Mouse (Mus musculus) myocyte (in vitro differentiated cells): Measurements from ENCODE around the gene Chil5. TPM values are rescaled to one million over a fixed set of nuclear protein-coding genes. Genes with fewer than 3 reads are reported as not detected.
"Not testable (repeated sequence)": the region's sequence is repeated elsewhere in the genome, so short reads cannot be mapped to it uniquely, and the experiment has no call there.

Source experiments
- H3K27me3 ChIP-seq: one replicate; pipeline ENCODE4 v1.6.1; 2011; ENCODE audit not compliant: control insufficient read depth, insufficient read depth, insufficient read length
- H3K36me3 ChIP-seq: one replicate; pipeline ENCODE4 v1.6.1; 2011; ENCODE audit not compliant: control insufficient read depth, insufficient read depth
- H3K4me2 ChIP-seq: one replicate; pipeline ENCODE4 v1.6.1; 2011; ENCODE audit warnings: low read depth, control low read depth
- H3K4me3 ChIP-seq: one replicate; pipeline ENCODE4 v1.5.1; 2011; ENCODE audit warnings: mild to moderate bottlenecking, control low read depth, moderate library complexity
- H3K79me2 ChIP-seq: one replicate; pipeline ENCODE4 v1.6.1; 2011; ENCODE audit not compliant: control insufficient read depth, insufficient read depth
- H3ac ChIP-seq: one replicate; pipeline ENCODE4 v1.6.1; 2011; ENCODE audit not compliant: control insufficient read depth, insufficient read length
- CEBPB ChIP-seq: IDR thresholded peaks from 2 replicates; pipeline ENCODE4 v1.6.1; 2011; ENCODE audit warnings: mild to moderate bottlenecking, moderate library complexity; ENCODE audit not compliant: poor library complexity, insufficient read depth, severe bottlenecking
- E2F4 ChIP-seq: IDR thresholded peaks from one replicate; pipeline ENCODE4 v1.6.1; 2011; ENCODE audit warnings: mild to moderate bottlenecking, control low read depth, moderate library complexity; ENCODE audit not compliant: insufficient read depth
- MAX ChIP-seq: IDR thresholded peaks from one replicate; pipeline ENCODE4 v1.6.1; 2011; ENCODE audit warnings: low read depth, mild to moderate bottlenecking, control low read depth
- MYOD1 ChIP-seq, 3 experiments: IDR thresholded peaks; one replicate each; pipeline ENCODE4 v1.6.1; 2011; ENCODE audit warnings: control low read depth in 2 of 3, low read depth in 2 of 3, mild to moderate bottlenecking in 2 of 3, moderate library complexity in 1 of 3; ENCODE audit not compliant: insufficient read length in 2 of 3, control insufficient read depth in 1 of 3
- MYOG ChIP-seq, 3 experiments: IDR thresholded peaks; one replicate each; pipeline ENCODE4 v1.6.1; 2011; ENCODE audit warnings: control low read depth in 2 of 3, low read depth in 2 of 3, mild to moderate bottlenecking in 2 of 3; ENCODE audit not compliant: insufficient read length in 2 of 3, control insufficient read depth in 1 of 3, insufficient read depth in 1 of 3
- POLR2A ChIP-seq: IDR thresholded peaks from one replicate; pipeline ENCODE4 v1.6.1; 2011; ENCODE audit warnings: low read depth, mild to moderate bottlenecking, control low read depth, moderate library complexity; ENCODE audit not compliant: insufficient read length
- POLR2AphosphoS2 ChIP-seq: IDR thresholded peaks from one replicate; pipeline ENCODE4 v1.6.1; 2011; ENCODE audit warnings: low read depth, control low read depth; ENCODE audit not compliant: insufficient read length
- REST ChIP-seq: IDR thresholded peaks from one replicate; pipeline ENCODE4 v1.6.1; 2011; ENCODE audit warnings: mild to moderate bottlenecking, control low read depth, moderate library complexity; ENCODE audit not compliant: insufficient read depth, insufficient read length
- SRF ChIP-seq: IDR thresholded peaks from one replicate; pipeline ENCODE4 v1.6.1; 2011; ENCODE audit warnings: low read depth; ENCODE audit not compliant: control insufficient read depth, insufficient read length
- TCF12 ChIP-seq: IDR thresholded peaks from one replicate; pipeline ENCODE4 v1.6.1; 2011; ENCODE audit warnings: mild to moderate bottlenecking, control low read depth; ENCODE audit not compliant: poor library complexity, insufficient read depth, severe bottlenecking
- TCF3 ChIP-seq: IDR thresholded peaks from one replicate; pipeline ENCODE4 v1.6.1; 2011; ENCODE audit warnings: low read depth, control low read depth; ENCODE audit not compliant: insufficient read length
- USF1 ChIP-seq: IDR thresholded peaks from one replicate; pipeline ENCODE4 v1.6.1; 2011; ENCODE audit warnings: low read depth, mild to moderate bottlenecking, control low read depth, moderate library complexity
- polyA plus RNA-seq: library from polyadenylated mRNA; unstranded; fragments of >200 nt; fragmentation: generic; extraction: Trizol; gene quantifications from one replicate; pipeline ENCODE4 v1.2.1, GENCODE M21; 2012; ENCODE audit warnings: missing spikeins

The Chil5 gene
- polyA plus RNA-seq, 1 experiment, result not detected

GRCm38 (mm10) chr3:106001416-106002370 lies 30.9 kb downstream of the Chil5 start:
- Histone ChIP-seq H3K4me2 (no peak overlapping the region), H3K27me3 (no peaks in the 10 kb centered on the region), H3K36me3 (no peaks in the 10 kb centered on the region), H3K79me2 (no peaks in the 10 kb centered on the region), H3K4me3 (no peak overlapping the region), H3ac (no peak overlapping the region)
- no peak for TF ChIP-seq SRF
- TF ChIP-seq E2F4, result no peak

DNA sequence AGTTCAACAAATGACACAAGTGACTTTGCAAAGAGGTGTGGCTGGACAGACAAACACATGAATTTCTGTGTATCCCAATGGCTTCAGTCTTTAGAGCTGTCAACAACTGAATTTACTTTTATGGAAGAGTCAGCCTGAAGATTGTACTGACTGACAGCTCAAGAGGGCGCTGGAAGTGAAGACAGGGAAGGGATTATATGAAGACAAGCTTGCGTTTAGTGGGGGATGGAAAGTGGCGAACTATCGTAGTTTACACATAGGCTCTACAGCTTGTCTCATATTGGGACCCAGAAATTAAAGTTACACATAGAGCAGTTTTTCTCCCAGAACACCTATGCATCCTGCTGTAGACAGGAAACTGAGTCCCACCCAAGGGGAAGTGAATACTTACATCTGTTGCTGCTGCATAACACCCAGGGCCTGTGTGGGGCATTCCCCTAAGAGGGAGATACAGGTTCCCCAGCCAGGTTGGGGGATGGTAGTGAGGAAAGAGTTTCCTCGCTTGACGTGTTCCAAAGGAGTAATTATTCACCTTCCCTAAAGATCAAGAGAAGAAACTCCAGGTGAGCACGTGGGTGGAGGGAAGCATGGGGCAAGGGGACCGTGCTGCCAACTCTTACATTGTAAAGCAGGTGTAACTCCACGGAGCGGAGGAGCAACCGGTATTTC lies 31.8 kb downstream of the Chil5 start:
- no peak overlapping the region for H3K4me2 ChIP-seq
- H3K4me3 ChIP-seq, result no peak overlapping the region
- H3K27me3 ChIP-seq, result no peaks in the 10 kb centered on the region
- no peaks in the 10 kb centered on the region for H3K36me3 ChIP-seq
- no peak overlapping the region for H3ac ChIP-seq
- H3K79me2 ChIP-seq, result no peaks in the 10 kb centered on the region
- no peak for TF ChIP-seq USF1
- TF ChIP-seq MYOG (IDR thresholded peaks at IDR 0.05; ENCODE audit: control insufficient read depth in 1 of 3, insufficient read depth in 1 of 3, insufficient read length in 2 of 3, low read depth in 2 of 3), result no peak
- no peak for TF ChIP-seq CEBPB
- no peak for TF ChIP-seq MAX
- TF ChIP-seq MYOD1 (IDR thresholded peaks at IDR 0.05; ENCODE audit: control insufficient read depth in 1 of 3, insufficient read length in 2 of 3, low read depth in 2 of 3), result no peak
- no peak for TF ChIP-seq TCF3
- TF ChIP-seq SRF, result no peak
- TF ChIP-seq REST, result no peak
- TF ChIP-seq TCF12, result no peak
- TF ChIP-seq POLR2A, result no peak
- no peak for TF ChIP-seq POLR2AphosphoS2
- no peak for TF ChIP-seq E2F4

DNA sequence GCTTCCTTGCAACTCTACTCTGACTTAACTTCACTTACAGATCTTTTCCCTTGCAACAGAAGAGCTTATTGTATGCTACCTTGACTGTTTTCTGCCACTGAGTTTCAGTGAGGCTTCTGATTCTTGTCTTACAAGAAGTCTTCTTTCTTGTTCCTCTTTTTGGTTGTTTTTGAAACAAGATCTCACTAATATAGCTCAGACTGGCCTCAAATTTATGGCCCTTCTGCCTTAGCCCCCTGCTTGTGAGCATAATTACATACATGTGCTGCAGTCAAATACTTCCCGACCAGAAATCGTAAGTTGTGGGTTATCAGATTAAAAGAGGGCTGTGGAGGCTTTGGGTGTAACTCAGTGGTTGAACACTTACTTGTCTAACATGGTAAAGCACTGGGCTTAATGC lies 37.9 kb downstream of the Chil5 start:
- Histone ChIP-seq H3K4me3 (no peak overlapping the region), H3K79me2 (no peaks in the 10 kb centered on the region), H3ac (no peak overlapping the region), H3K36me3 (no peaks in the 10 kb centered on the region), H3K4me2 (no peak overlapping the region), H3K27me3 (no peaks in the 10 kb centered on the region)
- TF ChIP-seq MYOD1 (IDR thresholded peaks at IDR 0.05; ENCODE audit: control insufficient read depth in 1 of 3, insufficient read length in 2 of 3, low read depth in 2 of 3), result no peak

GRCm38 (mm10) chr3:105991653-105992283 lies 40.8 kb downstream of the Chil5 start:
- Histone ChIP-seq H3K4me2 (no peak overlapping the region), H3K27me3 (no peaks in the 10 kb centered on the region), H3ac (no peak overlapping the region), H3K36me3 (no peaks in the 10 kb centered on the region), H3K4me3 (no peak overlapping the region), H3K79me2 (no peaks in the 10 kb centered on the region)
- TF ChIP-seq MYOD1 (IDR thresholded peaks at IDR 0.05; ENCODE audit: control insufficient read depth in 1 of 3, insufficient read length in 2 of 3, low read depth in 2 of 3) (no peak), POLR2AphosphoS2 (no peak), USF1 (no peak), MYOG (IDR thresholded peaks at IDR 0.05; ENCODE audit: control insufficient read depth in 1 of 3, insufficient read depth in 1 of 3, insufficient read length in 2 of 3, low read depth in 2 of 3) (no peak), MAX (no peak)

DNA sequence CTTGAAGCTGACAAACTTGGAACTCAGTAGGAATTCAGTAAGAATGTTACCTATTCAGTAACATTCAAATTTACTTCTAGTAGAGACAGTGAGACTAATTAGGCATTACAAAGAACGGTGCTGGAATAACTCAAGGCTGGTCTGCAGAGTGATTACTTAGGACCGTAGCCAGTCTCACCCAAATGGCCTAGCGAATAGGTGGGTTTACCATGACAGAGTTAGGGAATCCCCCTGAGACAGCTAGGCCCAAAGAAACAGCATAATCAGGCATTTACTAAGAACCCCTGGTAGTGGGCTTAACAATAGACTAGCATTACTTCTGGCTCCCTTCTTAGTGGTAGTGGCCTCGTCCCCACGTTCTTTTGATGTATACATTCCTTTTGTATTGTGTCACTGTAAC lies 43.0 kb downstream of the Chil5 start:
- H3K27me3 ChIP-seq, H3ac ChIP-seq, H3K79me2 ChIP-seq, H3K4me2 ChIP-seq, H3K4me3 ChIP-seq, H3K36me3 ChIP-seq: not testable (repeated sequence)
